Mouse (Mus musculus): Measurements from ENCODE around the gene Atp11c. TPM values are rescaled to one million over a fixed set of nuclear protein-coding genes. Genes with fewer than 3 reads are reported as not detected.

The Atp11c gene
- 13.5 and 14.5 TPM in 2 replicates for polyA plus RNA-seq (2015; fragmentation: Nextera tagmentation; extraction: Ambion mirVana)

GRCm38 (mm10) chrX:60592598-60592997 lies at the start of gene Atp11c:
Atp11c (minus strand) TSS chrX:60592698.
- Histone ChIP-seq H3K36me3 (ENCODE audit: control insufficient read depth, insufficient read depth) (no peaks in the 10 kb centered on the region), H3K27ac (ENCODE audit: low read length) (no peak within 1 kb of the TSS), H3K9ac (replicated peaks; ENCODE audit: low read depth, low read length) (no peak within 1 kb of the TSS), H3K4me3 (replicated peaks; ENCODE audit: low read length) (no peak within 1 kb of the TSS), H3K4me1 (replicated peaks; ENCODE audit: control insufficient read depth, insufficient read depth, low read length) (no peaks in the 10 kb centered on the region), H3K27me3 (replicated peaks; ENCODE audit: control insufficient read depth, insufficient read depth, low read length) (no peaks in the 10 kb centered on the region), H3K9me3 (ENCODE audit: control insufficient read depth, low read length) (no peaks in the 10 kb centered on the region), H3K4me2 (ENCODE audit: low read length) (no peak within 1 kb of the TSS)
- 90% methylated on average over 2 of the region's 2 CpGs for WGBS
- no peak for ATAC-seq

- no peaks in the 10 kb centered on the region for H3K9me3 ChIP-seq (ENCODE audit: control insufficient read depth, low read length)
- H3K27ac ChIP-seq (ENCODE audit: low read length), result no peak overlapping the region
- H3K9ac ChIP-seq (replicated peaks; ENCODE audit: low read depth, low read length), result no peak overlapping the region
- ATAC-seq, result no peak; the same call in 1 of the 2 replicates
- H3K4me1 ChIP-seq (replicated peaks; ENCODE audit: control insufficient read depth, insufficient read depth, low read length), result no peaks in the 10 kb centered on the region
- no peak overlapping the region for H3K4me3 ChIP-seq (replicated peaks; ENCODE audit: low read length)
- no peaks in the 10 kb centered on the region for H3K27me3 ChIP-seq (replicated peaks; ENCODE audit: control insufficient read depth, insufficient read depth, low read length)
- H3K36me3 ChIP-seq (ENCODE audit: control insufficient read depth, insufficient read depth), result no peaks in the 10 kb centered on the region
- 42% methylated on average over 3 of the region's 3 CpGs for WGBS
- no peak overlapping the region for H3K4me2 ChIP-seq (ENCODE audit: low read length)
Measured at GRCm38 (mm10) chrX:60609202-60609601, 16.7 kb upstream of the Atp11c start.

GRCm38 (mm10) chrX:60570539-60570938 lies 22.0 kb downstream of the Atp11c start:
- no peak for ATAC-seq
- H3K4me2 ChIP-seq (ENCODE audit: low read length), result no peak overlapping the region
- no peak overlapping the region for H3K9ac ChIP-seq (replicated peaks; ENCODE audit: low read depth, low read length)
- no peaks in the 10 kb centered on the region for H3K9me3 ChIP-seq (ENCODE audit: control insufficient read depth, low read length)
- no peak overlapping the region for H3K27ac ChIP-seq (ENCODE audit: low read length)
- 23% methylated on average over 1 of the region's 1 CpGs for WGBS
- H3K4me1 ChIP-seq (replicated peaks; ENCODE audit: control insufficient read depth, insufficient read depth, low read length), result no peaks in the 10 kb centered on the region
- no peaks in the 10 kb centered on the region for H3K27me3 ChIP-seq (replicated peaks; ENCODE audit: control insufficient read depth, insufficient read depth, low read length)
- no peaks in the 10 kb centered on the region for H3K36me3 ChIP-seq (ENCODE audit: control insufficient read depth, insufficient read depth)
- no peak overlapping the region for H3K4me3 ChIP-seq (replicated peaks; ENCODE audit: low read length)

- no peaks in the 10 kb centered on the region for H3K27me3 ChIP-seq (replicated peaks; ENCODE audit: control insufficient read depth, insufficient read depth, low read length)
- H3K4me1 ChIP-seq (replicated peaks; ENCODE audit: control insufficient read depth, insufficient read depth, low read length), result no peaks in the 10 kb centered on the region
- no peak overlapping the region for H3K4me2 ChIP-seq (ENCODE audit: low read length)
- H3K4me3 ChIP-seq (replicated peaks; ENCODE audit: low read length), result no peak overlapping the region
- ATAC-seq, result no peak
- no peaks in the 10 kb centered on the region for H3K36me3 ChIP-seq (ENCODE audit: control insufficient read depth, insufficient read depth)
- H3K27ac ChIP-seq (ENCODE audit: low read length), result no peak overlapping the region
- H3K9ac ChIP-seq (replicated peaks; ENCODE audit: low read depth, low read length), result no peak overlapping the region
- H3K9me3 ChIP-seq (ENCODE audit: control insufficient read depth, low read length), result no peaks in the 10 kb centered on the region
Measured at GRCm38 (mm10) chrX:60569047-60569446, 23.5 kb downstream of the Atp11c start.

- no peak for ATAC-seq
- Histone ChIP-seq H3K4me1 (replicated peaks; ENCODE audit: control insufficient read depth, insufficient read depth, low read length) (no peaks in the 10 kb centered on the region), H3K4me3 (replicated peaks; ENCODE audit: low read length) (no peak overlapping the region), H3K27me3 (replicated peaks; ENCODE audit: control insufficient read depth, insufficient read depth, low read length) (no peaks in the 10 kb centered on the region), H3K9ac (replicated peaks; ENCODE audit: low read depth, low read length) (no peak overlapping the region), H3K27ac (ENCODE audit: low read length) (no peak overlapping the region), H3K36me3 (ENCODE audit: control insufficient read depth, insufficient read depth) (no peaks in the 10 kb centered on the region), H3K9me3 (ENCODE audit: control insufficient read depth, low read length) (peaks cover 4% of the 10 kb centered on the region; the same call in 1 of the 2 replicates), H3K4me2 (ENCODE audit: low read length) (no peak overlapping the region)
- 23% methylated on average over 4 of the region's 4 CpGs for WGBS
Measured at GRCm38 (mm10) chrX:60555242-60555641, 37.3 kb downstream of the Atp11c start.

- no peaks in the 10 kb centered on the region for H3K27me3 ChIP-seq (replicated peaks; ENCODE audit: control insufficient read depth, insufficient read depth, low read length)
- WGBS, result 28% methylated on average over 41 of the region's 113 CpGs
Measured at GRCm38 (mm10) chrX:60547444-60548304, 44.8 kb downstream of the Atp11c start.

GRCm38 (mm10) chrX:60547098-60547443 lies 45.4 kb downstream of the Atp11c start:
- Histone ChIP-seq H3K27me3 (replicated peaks; ENCODE audit: control insufficient read depth, insufficient read depth, low read length) (no peaks in the 10 kb centered on the region), H3K9ac (replicated peaks; ENCODE audit: low read depth, low read length) (peak overlapping the region; percentile 68), H3K27ac (ENCODE audit: low read length) (no peak overlapping the region), H3K4me2 (ENCODE audit: low read length) (peak overlapping the region; percentile 37), H3K4me3 (replicated peaks; ENCODE audit: low read length) (peak overlapping the region; percentile 61), H3K9me3 (ENCODE audit: control insufficient read depth, low read length) (peaks cover 4% of the 10 kb centered on the region; the same call in 1 of the 2 replicates), H3K36me3 (ENCODE audit: control insufficient read depth, insufficient read depth) (no peaks in the 10 kb centered on the region), H3K4me1 (replicated peaks; ENCODE audit: control insufficient read depth, insufficient read depth, low read length) (0 out of 2 replicates have a peak, but pooled peaks cover 2% of the 10 kb centered on the region)
- WGBS, result 28% methylated on average over 16 of the region's 16 CpGs
- ATAC-seq, result no peak

More at GRCm38 (mm10) chrX:60547444-60548304, 44.8 kb downstream of the Atp11c start:
- Histone ChIP-seq H3K27ac (ENCODE audit: low read length) (peak overlapping the region; percentile 76), H3K36me3 (ENCODE audit: control insufficient read depth, insufficient read depth) (no peaks in the 10 kb centered on the region), H3K4me3 (replicated peaks; ENCODE audit: low read length) (peak overlapping the region; percentile 61), H3K4me1 (replicated peaks; ENCODE audit: control insufficient read depth, insufficient read depth, low read length) (0 out of 2 replicates have a peak, but pooled peaks cover 2% of the 10 kb centered on the region), H3K9me3 (ENCODE audit: control insufficient read depth, low read length) (peaks cover 4% of the 10 kb centered on the region; the same call in 1 of the 2 replicates), H3K4me2 (ENCODE audit: low read length) (peak overlapping the region; percentile 54), H3K9ac (replicated peaks; ENCODE audit: low read depth, low read length) (peak overlapping the region; percentile 68)
- ATAC-seq, result peak; percentile 82

- Histone ChIP-seq H3K9me3 (ENCODE audit: control insufficient read depth, low read length) (peaks cover 4% of the 10 kb centered on the region; the same call in 1 of the 2 replicates), H3K9ac (replicated peaks; ENCODE audit: low read depth, low read length) (no peak overlapping the region), H3K4me1 (replicated peaks; ENCODE audit: control insufficient read depth, insufficient read depth, low read length) (0 out of 2 replicates have a peak, but pooled peaks cover 2% of the 10 kb centered on the region), H3K4me2 (ENCODE audit: low read length) (no peak overlapping the region), H3K27ac (ENCODE audit: low read length) (no peak overlapping the region), H3K27me3 (replicated peaks; ENCODE audit: control insufficient read depth, insufficient read depth, low read length) (no peaks in the 10 kb centered on the region), H3K36me3 (ENCODE audit: control insufficient read depth, insufficient read depth) (no peaks in the 10 kb centered on the region), H3K4me3 (replicated peaks; ENCODE audit: low read length) (no peak overlapping the region)
- WGBS, result 29% methylated on average over 3 of the region's 3 CpGs
- ATAC-seq, result no peak
Measured at GRCm38 (mm10) chrX:60545906-60546305, 46.6 kb downstream of the Atp11c start.

- WGBS, result 15% methylated on average over 1 of the region's 1 CpGs
- Histone ChIP-seq H3K4me2 (ENCODE audit: low read length) (no peak overlapping the region), H3K9ac (replicated peaks; ENCODE audit: low read depth, low read length) (no peak overlapping the region), H3K9me3 (ENCODE audit: control insufficient read depth, low read length) (0 out of 2 replicates have a peak, but pooled peaks cover under 1% of the 10 kb centered on the region), H3K4me1 (replicated peaks; ENCODE audit: control insufficient read depth, insufficient read depth, low read length) (0 out of 2 replicates have a peak, but pooled peaks cover 2% of the 10 kb centered on the region), H3K36me3 (ENCODE audit: control insufficient read depth, insufficient read depth) (no peaks in the 10 kb centered on the region), H3K4me3 (replicated peaks; ENCODE audit: low read length) (no peak overlapping the region), H3K27me3 (replicated peaks; ENCODE audit: control insufficient read depth, insufficient read depth, low read length) (no peaks in the 10 kb centered on the region), H3K27ac (ENCODE audit: low read length) (no peak overlapping the region)
- 0 out of 2 replicates have a peak, but pooled peaks have one; percentile 11 for ATAC-seq
Measured at GRCm38 (mm10) chrX:60545444-60545843, 47.1 kb downstream of the Atp11c start.

Data from forebrain, embryonic 16.5 days (tissue).